Mouse (Mus musculus): ENCODE data around the gene Ankrd1. TPM values are rescaled to one million over a fixed set of nuclear protein-coding genes. Genes with fewer than 3 reads are reported as not detected.

Ankrd1 gene
- polyA plus RNA-seq, 1 experiment from 2014 or later = 0.09 TPM

GRCm38 (mm10) chr19:36083262-36084225 lies 36.4 kb downstream of the Ankrd1 start, which contains the start of gene Rpp30:
Rpp30 (plus strand) TSS chr19:36083716.
- Histone ChIP-seq H3K9ac (ENCODE audit: low read depth, low read length) (peak within 1 kb of the TSS; percentile 75), H3K27ac (ENCODE audit: low read length) (peak within 1 kb of the TSS; percentile 30)
- 2% methylated on average over 34 of the region's 34 CpGs for WGBS

GRCm38 (mm10) chr19:36082606-36083261 lies 37.2 kb downstream of the Ankrd1 start:
- ATAC-seq = peak; percentile 76
- Histone ChIP-seq H3K27ac (ENCODE audit: low read length) (no peak overlapping the region), H3K4me2 (ENCODE audit: low read depth, low read length) (peak overlapping the region; percentile 84), H3K9me3 (ENCODE audit: control insufficient read depth, low read length) (no peaks in the 10 kb centered on the region), H3K4me1 (ENCODE audit: control insufficient read depth, insufficient read depth, low read length) (peaks cover 2% of the 10 kb centered on the region; the same call in 1 of the 2 replicates), H3K9ac (ENCODE audit: low read depth, low read length) (peak overlapping the region; percentile 75), H3K27me3 (replicated peaks; ENCODE audit: control insufficient read depth, insufficient read depth, low read length) (no peaks in the 10 kb centered on the region), H3K4me3 (ENCODE audit: low read length) (peak overlapping the region; percentile 74), H3K36me3 (ENCODE audit: control insufficient read depth, insufficient read depth, low read length) (no peaks in the 10 kb centered on the region)
- 49% methylated on average over 7 of the region's 7 CpGs for WGBS

More at GRCm38 (mm10) chr19:36083262-36084225, 36.4 kb downstream of the Ankrd1 start, which contains the start of gene Rpp30:
- Histone ChIP-seq H3K4me3 (ENCODE audit: low read length) (peak within 1 kb of the TSS; percentile 74), H3K4me1 (ENCODE audit: control insufficient read depth, insufficient read depth, low read length) (peaks cover 2% of the 10 kb centered on the region; the same call in 1 of the 2 replicates), H3K27me3 (replicated peaks; ENCODE audit: control insufficient read depth, insufficient read depth, low read length) (no peaks in the 10 kb centered on the region), H3K4me2 (ENCODE audit: low read depth, low read length) (peak within 1 kb of the TSS; percentile 84), H3K36me3 (ENCODE audit: control insufficient read depth, insufficient read depth, low read length) (peaks cover 4% of the 10 kb centered on the region; the same call in 1 of the 2 replicates), H3K9me3 (ENCODE audit: control insufficient read depth, low read length) (no peaks in the 10 kb centered on the region)
- ATAC-seq = peak; percentile 96

GRCm38 (mm10) chr19:36062801-36063529 lies 56.9 kb downstream of the Ankrd1 start:
- Histone ChIP-seq H3K9ac (ENCODE audit: low read depth, low read length) (no peak overlapping the region), H3K4me1 (ENCODE audit: control insufficient read depth, insufficient read depth, low read length) (no peaks in the 10 kb centered on the region), H3K36me3 (ENCODE audit: control insufficient read depth, insufficient read depth, low read length) (no peaks in the 10 kb centered on the region), H3K27ac (ENCODE audit: low read length) (no peak overlapping the region), H3K4me3 (ENCODE audit: low read length) (no peak overlapping the region), H3K4me2 (ENCODE audit: low read depth, low read length) (no peak overlapping the region), H3K27me3 (replicated peaks; ENCODE audit: control insufficient read depth, insufficient read depth, low read length) (peaks cover 8% of the 10 kb centered on the region; the same call in 1 of the 2 replicates), H3K9me3 (ENCODE audit: control insufficient read depth, low read length) (no peaks in the 10 kb centered on the region)
- no peak for ATAC-seq
- 56% methylated on average over 2 of the region's 2 CpGs for WGBS

Other genes starting within 250 kb of the Ankrd1 start
- gene Htr7, start 62.6 kb downstream of the Ankrd1 start, polyA plus RNA-seq (2015; fragmentation: Nextera tagmentation; extraction: Ambion mirVana) = 0.09 TPM in 1 of 2 replicates, not detected in the other
- 51.8 and 57.5 TPM in 2 replicates for gene Rpp30, start 36.4 kb downstream of the Ankrd1 start, polyA plus RNA-seq (2015; fragmentation: Nextera tagmentation; extraction: Ambion mirVana)
- gene Pcgf5, start 228.2 kb upstream of the Ankrd1 start, polyA plus RNA-seq (2015; fragmentation: Nextera tagmentation; extraction: Ambion mirVana) = 17.0 and 17.9 TPM in 2 replicates